Mouse (Mus musculus) cortical plate, adult 2 months (tissue): ENCODE data around the gene Drc3.

Source experiments
- CTCF ChIP-seq: fragments of 200-500 bp; IDR thresholded peaks from 2 replicates; pipeline ENCODE4 v1.5.1; 2011; ENCODE audit warnings: mild to moderate bottlenecking, control low read depth, low read length; ENCODE audit not compliant: insufficient read depth; ENCODE audit errors: extremely low read depth
- POLR2A ChIP-seq: fragments of 200-500 bp; IDR thresholded peaks from 2 replicates; pipeline ENCODE4 v1.6.1; 2011; ENCODE audit warnings: mild to moderate bottlenecking, low read length, control low read depth; ENCODE audit not compliant: insufficient read depth; ENCODE audit errors: extremely low read depth

DNA sequence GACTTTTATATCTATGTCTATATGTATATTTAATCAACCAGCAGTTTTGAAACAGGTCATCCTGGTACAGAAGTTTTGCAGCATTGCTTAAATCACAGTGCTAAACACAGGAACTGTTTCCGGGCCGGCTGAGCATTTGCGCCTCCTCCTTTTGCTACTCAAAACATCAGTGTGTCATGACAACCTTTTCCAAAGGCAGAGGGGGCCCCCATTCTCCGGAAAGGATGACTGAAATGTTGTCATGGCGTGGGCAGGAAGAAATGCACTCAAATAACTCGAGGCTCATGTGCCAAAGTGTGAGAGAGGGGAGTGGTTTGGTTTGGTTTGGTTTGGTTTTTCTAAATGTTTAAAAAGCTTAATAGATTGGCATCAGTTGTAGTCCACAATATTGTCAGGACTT lies 89.8 kb downstream of the Drc3 start:
- TF ChIP-seq CTCF: no peak
- no peak for TF ChIP-seq POLR2A
